Mouse (Mus musculus): ENCODE measurements at regions not wholly inside any gene's neighbourhood (a gene's known extent, or its start where the extent isn't known, plus 50 kb on each side); places are given as distances from the start of the nearest gene placed in this dataset.

GRCm38 (mm10) chr15:27405721-27406161 is 60.7 kb upstream of the Ank start:
- no peak for DNase-seq (ENCODE audit: low read depth)

- DNase-seq (ENCODE audit: low read depth), result no peak
Observed at GRCm38 (mm10) chr15:27409856-27410255, 56.6 kb upstream of the Ank start.

- DNase-seq (ENCODE audit: low read depth), result no peak
Observed at GRCm38 (mm10) chr15:27412304-27412703, 54.2 kb upstream of the Ank start.

- no peak for DNase-seq (ENCODE audit: low read depth)
Observed at GRCm38 (mm10) chr15:27412761-27413160, 53.7 kb upstream of the Ank start.

GRCm38 (mm10) chr15:27413486-27413885 is 53.0 kb upstream of the Ank start:
- DNase-seq (ENCODE audit: low read depth), result no peak

GRCm38 (mm10) chr15:27414819-27415218 is 51.7 kb upstream of the Ank start:
- no peak for DNase-seq (ENCODE audit: low read depth)

Measured in c-Kit-positive CD71-negative TER-119-negative erythroid progenitor cells, embryonic 14.5 days (primary cell).